Mouse (Mus musculus) CD4-positive, CD25-positive, alpha-beta regulatory T cell, adult 4 months (primary cell): ENCODE data around the gene Phf21a. TPM values are rescaled to one million over a fixed set of nuclear protein-coding genes. Genes with fewer than 3 reads are reported as not detected.
"Not testable (repeated sequence)": the region's sequence is repeated elsewhere in the genome, so short reads cannot be mapped to it uniquely, and the experiment has no call there.

Source experiments
- ATAC-seq: one replicate; pipeline ENCODE4 v1.8.0; 2017
- polyA plus RNA-seq, 2 experiments: library from polyadenylated mRNA; unstranded; fragments of 100-300 nt; shearing (Covaris generic); gene quantifications; one replicate each; pipeline ENCODE4 v1.2.1; 2017

Phf21a gene
- polyA plus RNA-seq, 2 experiments from 2014 or later, result 76.1 to 88.7 TPM

DNA sequence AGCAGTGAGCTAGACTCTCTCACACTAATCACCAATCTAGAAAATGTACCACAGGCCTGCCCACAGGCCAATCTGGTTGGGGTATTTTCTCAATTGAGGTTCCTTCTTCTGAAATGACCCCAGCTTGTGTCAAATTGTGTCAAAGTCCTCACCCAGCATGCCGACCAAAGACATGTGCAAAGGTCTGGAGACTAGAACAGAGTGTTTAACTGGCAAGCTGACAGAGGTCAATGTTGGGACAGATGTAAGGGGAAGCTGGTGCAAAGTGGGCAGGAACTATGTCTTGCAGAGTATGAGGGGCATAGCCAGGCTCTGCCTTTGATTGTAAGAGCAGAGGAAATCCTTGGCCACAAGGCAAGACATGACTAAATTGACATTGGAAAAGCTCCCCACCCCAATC lies 7.2 kb upstream of the Phf21a start:
- ATAC-seq, result no peak

DNA sequence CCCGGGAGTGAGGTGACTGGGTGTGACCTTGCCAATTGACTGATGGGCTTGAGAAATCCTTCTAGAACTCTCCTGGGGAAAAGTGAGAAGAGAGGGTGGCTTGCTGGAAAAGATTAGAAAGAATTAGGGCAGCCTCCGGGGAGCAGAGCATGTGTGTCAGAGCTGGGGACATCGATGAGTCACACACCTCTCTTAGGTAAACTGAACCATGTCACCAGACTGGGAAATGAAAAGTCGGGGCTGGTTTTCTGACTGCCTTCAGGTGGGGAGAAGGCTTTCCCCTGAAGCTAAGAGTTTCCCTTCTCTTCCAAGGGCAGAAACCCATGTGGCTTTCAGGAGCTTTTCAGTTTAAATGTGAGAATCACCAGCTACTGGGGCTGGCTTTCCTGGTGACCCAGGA lies 5.9 kb upstream of the Phf21a start:
- ATAC-seq, result no peak

DNA sequence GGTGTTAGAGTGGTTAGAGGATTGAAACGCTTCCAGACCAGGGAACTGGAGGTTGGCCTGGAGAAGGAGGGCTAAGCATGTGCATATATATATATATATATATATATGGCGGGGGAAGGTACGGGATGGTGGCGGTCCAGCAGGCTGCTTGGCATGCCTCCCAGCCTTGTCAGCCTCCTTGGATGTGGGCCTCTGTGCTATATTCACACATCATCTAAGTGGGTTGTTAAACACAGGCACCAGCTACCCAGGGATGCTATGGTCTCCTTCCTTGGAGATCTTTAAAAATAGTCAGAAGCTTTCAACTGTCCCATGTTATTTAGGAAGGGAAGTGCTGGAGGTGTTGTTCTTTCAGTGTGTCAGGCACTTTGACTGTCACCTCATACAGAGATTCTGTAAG lies 3.1 kb upstream of the Phf21a start:
- no peak for ATAC-seq

DNA sequence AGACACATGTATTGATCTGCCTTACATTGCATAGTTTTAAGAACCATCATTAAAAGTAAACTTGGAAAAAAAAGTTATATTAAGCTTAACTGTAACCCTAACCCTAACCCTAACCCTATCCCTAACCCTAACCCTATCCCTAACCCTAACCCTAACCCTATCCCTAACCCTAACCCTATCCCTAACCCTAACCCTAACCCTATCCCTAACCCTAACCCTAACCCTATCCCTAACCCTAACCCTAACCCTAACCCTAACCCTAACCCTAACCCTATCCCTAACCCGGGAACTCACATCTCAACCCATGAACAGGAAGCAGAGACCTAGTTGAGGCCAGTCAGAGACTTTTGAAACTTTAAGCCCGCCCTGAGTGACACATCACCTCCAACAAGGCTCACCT lies 586 bp downstream of the Phf21a start:
- ATAC-seq, result not testable (repeated sequence)

DNA sequence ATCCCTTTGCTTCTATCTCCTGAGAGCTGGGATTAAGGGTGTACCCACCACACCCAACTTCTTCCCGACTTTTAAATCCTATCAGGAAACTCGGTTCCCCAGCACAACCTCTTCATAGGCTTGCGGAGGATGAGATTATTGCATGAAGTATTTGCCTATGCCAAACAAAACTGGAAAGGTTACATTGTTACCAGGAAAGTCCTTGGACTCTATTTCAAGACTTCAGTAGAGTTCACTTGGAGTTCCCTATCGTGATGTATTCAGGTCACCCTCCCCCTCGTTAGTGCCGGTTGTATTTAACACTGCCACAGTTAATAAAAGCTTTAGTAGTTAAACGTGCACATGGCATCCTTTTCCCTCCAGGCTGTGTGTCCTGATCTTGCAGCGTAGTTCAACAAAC lies 1.2 kb downstream of the Phf21a start:
- no peak for ATAC-seq

DNA sequence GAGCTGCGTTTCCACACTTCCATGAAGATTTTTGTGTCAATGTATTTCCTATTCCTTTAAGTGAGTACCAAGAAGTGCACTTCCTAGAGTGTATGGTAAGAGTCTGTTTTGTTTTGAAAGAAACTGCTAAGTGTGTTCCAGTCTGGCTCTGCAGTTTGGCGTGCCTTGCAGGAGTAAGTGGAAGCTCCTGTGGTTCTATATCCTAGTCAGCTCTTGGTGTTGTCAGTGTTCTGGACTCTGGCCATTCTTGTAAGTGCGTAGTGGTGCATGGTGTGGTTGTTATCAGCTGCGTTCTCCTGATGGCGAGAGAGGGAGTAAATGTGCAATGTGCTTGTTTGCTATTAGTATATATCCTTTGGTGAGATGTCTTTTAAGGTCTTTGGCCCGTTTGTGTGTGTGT lies 7.9 kb downstream of the Phf21a start:
- ATAC-seq, result no peak

DNA sequence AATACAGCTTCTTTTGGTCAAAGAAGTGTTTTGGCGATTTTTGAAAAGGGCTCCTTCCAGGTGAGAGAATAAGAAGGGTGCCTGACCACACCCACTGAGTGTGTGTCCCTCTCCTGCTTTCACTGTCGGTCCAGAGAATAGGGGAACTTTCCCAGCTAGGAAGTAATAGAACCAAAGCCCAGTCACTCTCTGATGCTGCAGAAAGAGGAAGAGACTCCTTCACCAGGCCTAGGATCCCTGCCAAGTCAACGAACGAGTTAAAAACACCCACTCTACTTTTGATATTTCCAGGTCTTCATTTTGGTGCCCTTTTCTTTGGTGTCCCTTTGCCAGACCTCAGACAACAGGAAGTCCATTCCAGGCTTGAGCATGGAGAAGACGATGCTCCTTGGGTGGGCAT lies 31.6 kb downstream of the Phf21a start:
- ATAC-seq, result no peak

DNA sequence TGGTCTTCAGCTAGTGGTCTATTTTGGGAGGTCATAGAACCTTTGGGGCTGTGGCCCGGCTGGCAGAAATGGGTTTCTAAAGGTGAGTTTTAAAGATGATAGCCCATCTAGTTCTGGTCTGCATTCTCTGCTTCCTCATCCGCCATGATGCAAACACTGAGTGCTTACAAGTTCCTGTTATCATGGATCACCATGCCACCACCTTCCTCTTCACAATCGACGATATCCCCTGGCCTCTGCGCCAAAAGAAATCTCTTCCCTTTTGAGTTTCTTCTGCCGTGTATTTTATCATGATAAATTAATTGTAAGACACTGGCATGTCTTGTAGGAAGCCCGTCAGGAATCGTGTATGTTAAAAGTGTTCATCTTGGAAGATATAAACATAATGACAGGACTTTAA lies 32.4 kb downstream of the Phf21a start:
- ATAC-seq, result no peak

DNA sequence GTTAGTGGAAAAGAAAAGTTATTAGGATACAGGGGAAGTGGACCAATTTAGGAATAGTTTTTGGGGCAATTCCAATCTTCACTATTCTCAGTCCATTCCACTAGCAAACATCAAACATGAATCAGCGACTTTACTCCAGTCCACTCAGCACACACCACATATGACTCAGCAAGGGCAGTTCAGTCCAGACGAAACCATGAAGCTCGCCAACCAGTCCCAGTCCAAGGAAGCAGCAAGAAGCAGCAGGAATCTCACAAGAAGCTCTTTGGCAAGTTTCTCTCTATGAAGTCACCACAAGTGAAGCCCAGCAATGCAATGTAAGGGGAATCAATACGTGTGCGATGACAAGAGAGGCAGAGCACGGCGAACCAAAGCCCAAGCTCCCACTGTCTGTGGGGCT lies 37.2 kb downstream of the Phf21a start:
- ATAC-seq, result no peak

DNA sequence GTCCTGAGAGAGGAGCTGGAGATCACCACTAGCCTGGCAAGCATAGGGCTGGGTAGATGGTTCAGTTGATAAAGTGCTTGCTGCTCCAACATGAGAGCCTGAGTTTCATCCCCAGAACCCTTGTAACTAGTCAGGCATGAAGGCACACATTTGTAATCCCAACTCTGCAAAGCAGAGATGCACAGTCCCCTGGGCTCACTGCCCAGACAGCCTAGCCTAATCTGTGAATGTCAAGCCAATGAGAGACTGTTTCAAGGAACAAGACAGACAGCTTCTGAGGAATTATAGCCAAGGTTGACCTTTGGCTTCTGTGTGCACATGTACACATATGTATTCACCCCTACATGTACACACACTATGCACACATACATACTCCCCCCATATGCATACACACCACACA lies 45.8 kb downstream of the Phf21a start:
- no peak for ATAC-seq

DNA sequence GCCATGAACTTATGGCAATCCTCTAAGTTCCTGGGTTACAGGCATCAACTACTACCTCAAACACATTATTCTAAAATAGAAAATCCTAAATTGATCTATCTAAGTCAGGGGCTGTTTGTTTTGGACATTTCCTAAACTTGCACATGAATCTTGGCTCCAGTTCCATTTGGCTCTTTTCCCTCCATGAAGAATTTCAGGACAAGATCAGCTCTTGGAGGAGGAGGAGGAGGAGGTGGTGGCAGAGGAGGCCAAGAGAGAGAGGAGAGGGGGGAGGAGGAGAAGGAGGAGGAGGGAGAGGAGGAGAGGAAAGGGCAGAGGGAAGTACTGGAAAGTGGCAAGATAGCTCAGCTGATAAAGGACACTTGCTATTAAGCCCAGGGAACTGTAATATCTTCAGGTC lies 46.4 kb downstream of the Phf21a start:
- ATAC-seq, result no peak

DNA sequence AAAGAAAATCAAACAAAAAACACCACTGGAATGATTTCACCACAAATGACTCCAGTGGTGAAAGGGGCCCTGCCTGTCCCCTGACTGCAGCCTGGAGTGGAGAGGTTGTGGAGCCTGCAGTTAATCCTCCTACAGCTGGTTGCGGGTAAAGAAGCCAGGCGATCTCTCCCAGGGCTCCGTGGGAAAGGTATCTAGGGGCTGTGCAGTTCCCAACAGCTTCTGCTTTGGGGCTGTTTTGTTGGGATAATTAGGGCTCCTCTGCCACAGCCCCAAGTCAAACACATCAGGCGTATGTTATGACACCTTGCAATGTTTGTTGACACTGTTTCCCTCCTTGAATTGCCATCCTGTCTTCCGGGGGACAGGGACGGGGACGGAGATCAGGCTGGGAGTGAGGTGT lies 47.5 kb downstream of the Phf21a start:
- ATAC-seq, result no peak

DNA sequence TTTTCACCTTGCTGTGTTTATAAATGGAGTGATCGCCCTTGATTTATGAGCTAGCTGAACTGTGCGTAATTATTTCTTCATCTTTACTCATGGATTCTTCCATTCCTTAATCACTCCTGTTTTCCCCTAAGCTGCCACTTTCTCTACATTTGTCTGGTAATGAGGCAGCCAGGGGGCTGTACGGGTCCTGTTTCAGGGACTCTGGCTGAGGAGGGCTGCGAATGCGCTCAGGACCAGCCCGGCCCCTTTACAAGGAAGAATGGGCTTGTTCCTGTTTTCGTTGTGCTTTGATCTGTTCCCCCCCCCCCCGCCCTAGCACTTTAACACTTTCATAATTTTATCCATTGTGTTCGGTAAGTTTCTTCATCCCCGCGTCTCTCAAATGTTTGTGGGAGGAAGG lies 48.2 kb downstream of the Phf21a start:
- no peak for ATAC-seq

DNA sequence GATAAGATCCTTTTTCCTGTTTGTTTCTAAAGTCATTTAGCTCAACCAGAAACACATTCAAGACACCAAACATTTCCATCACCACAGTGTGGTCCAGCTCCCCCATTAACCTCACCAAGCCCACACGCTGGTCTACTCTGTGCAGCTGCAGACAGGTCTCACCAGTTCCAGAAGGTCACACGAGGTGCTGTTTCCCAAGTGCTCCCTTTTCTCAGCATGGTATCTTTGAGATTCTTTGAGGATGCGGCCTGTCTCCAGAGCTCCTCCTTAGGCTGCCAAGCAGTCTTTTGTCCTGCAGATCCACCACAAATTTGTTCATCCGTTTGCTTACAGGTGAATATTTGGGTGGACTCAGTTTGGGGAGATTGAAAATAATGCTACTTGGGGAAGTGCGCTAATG lies 51.0 kb downstream of the Phf21a start:
- ATAC-seq, result no peak

DNA sequence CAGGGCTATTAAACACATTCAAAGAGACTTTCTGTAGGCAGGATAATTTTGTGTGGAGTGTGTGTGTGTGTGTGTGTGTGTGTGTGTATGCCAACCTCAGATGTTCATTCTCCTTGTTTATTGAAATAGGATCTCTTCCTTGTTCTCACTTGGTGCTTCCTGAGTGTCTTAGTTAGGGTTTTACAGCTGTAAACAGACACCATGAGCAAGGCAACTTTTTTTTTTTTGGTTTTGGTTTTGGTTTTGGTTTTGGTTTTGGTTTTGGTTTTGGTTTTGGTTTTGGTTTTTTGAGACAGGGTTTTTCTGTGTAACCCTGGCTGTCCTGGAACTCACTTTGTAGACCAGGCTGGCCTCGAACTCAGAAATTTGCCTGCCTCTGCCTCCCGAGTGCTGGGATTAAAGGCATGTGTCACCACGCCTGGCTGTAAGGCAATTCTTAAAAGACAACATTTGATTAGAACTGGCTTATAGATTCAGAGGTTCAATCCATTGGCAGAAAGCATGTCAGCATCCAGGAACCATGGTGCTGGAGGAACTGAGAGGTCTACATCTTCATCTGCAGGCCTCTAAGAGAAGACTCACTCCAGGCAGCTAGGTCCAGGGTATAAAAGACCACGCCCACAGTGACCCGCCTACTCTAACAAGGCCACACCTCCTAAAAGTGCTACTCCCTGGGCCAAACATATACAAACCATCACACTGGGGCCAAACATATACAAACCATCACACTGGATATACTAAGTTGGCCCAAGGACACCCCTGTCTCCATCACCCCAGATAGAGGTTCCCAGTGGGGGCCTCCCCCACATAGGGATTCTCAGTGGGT lies 55.2 kb downstream of the Phf21a start:
- ATAC-seq, result peak; percentile 49

DNA sequence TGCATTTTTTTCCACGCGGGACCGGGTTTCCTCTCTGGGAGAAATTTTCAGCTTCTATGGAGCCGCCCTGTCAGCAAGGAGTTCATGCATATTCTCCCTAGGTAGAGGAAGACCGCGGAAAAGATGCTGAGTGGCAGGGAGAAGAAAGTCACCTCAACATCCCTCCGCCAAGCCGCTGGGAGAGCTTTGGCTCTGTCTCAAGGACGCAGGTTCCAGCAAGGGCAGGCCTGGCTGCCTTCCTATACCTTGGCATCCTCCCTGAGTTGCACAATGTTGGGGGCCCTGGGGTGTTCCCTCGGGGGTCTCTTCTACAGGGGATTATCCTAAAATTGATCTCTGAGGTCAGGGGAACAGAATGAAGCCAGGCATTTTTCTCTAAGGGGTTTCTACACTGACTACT lies 71.4 kb downstream of the Phf21a start:
- no peak for ATAC-seq

DNA sequence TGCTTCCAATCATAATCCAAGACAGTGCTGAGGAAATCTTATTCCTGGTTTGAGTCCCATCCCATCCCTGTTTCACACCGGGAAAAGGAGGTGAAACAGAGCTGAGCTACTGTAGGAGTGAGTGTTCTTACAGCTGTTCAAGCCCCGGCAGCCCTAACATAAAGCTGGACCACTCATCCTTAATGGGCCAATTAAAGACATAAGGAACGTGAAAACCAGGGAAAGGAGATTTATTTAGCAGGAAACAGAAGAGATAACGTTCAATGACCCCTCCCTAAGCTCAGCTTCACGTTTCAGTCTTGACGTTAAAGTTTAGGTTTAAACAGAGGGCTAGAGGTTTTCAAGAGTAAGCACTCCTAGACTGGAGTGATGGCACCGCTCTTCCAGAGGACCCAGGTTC lies 74.0 kb downstream of the Phf21a start:
- ATAC-seq, result no peak

DNA sequence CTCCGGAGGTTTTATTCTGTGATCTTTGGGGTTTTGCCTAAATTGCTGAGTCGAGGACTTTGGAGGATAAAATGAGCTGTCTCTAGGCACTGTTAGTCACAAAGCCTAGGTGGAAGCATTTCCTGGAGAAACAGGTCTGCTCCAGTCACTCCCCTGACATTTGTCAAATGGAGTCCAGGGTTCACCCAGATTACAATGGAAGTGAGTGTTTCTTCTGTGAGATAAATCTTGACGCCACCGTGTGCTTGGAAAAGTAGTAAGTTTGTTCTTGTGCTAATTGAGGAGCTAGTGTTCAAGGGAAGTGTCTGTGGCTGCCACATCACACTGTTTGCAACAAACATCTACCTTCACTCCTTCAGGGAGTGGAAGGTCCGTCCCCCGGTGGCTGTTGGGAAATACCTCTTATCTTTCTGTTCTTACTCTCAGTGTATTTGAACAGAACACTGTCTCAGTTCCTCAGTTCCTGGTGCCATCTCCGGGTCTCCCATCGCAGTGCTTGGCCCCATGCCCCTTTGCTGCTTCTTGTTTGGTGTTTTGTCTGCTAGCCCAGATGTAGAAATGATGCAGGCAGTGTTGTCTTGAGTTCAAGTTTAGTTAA lies 78.2 kb downstream of the Phf21a start:
- no peak for ATAC-seq

DNA sequence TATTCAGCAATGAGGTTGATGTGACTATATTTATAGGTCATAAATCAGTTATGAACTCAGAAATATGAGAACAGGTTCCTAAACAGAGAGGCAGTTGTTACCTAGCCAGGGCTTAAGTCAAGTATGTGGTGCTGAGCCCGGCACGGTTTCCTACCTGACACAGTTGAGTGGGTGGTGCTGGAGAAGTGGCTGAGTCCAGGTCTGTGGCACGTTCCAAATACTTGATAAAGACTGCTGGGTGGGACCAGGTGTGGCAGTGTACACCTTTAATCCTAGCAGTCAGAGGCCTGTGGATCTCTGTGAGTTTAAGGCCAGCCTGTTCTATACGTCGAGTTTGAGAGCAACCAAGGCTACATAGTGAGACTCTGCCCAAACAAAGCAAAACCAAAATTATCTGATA lies 79.4 kb downstream of the Phf21a start:
- ATAC-seq, result no peak

DNA sequence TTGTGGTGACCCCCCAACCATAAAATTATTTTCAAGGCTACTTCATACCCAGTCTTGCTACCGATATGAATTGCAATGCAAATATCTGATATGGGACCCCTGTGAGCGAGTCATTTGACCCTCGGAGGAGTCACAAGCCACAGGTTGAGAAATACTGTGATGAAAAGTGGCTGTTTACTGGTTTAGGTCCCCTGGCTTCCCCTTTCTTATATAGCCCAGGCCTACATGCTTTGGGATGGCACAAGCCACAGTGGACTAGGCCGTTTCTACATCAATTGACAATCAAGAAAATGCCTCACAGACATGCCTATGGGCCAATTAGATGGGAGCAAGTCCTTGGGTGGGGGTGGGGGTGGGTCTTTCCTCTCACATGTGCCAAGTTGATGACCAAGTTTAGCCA lies 80.3 kb downstream of the Phf21a start:
- no peak for ATAC-seq

DNA sequence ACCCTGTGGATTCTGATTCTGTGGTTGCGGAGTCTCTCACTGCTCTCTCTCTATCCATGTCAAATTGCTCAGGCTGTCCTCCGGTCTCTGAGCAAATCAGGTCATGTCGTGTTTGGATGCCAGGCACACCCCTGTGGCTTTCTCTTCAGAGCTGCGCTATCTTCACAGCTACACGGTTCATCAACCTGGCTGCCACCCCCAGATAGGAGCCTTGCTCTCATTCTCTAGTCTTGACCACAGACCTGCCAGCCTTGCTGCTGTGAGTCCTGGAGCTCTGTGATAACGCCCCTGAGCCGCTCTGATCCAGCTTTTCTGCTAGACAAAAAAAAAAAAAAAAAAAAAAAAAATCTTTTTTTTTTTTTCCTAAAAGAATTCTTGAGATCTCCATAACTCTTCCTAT lies 81.3 kb downstream of the Phf21a start:
- ATAC-seq, result no peak

DNA sequence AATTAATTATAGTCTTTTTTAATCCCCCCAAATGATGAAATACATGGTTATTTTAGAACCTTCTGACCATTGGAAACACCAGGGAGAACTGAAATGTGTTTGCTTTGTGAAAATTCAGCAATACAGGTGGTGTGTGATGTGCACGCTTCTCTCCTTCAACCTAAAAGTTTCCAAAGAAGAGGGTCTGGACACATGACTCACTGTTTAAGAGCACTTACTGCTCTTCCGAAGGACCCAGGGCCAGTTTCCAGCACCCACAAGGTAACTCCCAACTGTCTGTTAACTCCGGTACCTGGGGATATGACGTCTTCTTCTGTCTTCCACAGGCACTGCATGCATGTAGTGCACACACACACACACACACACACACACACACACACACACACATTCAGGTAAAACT lies 82.1 kb downstream of the Phf21a start:
- ATAC-seq, result no peak

DNA sequence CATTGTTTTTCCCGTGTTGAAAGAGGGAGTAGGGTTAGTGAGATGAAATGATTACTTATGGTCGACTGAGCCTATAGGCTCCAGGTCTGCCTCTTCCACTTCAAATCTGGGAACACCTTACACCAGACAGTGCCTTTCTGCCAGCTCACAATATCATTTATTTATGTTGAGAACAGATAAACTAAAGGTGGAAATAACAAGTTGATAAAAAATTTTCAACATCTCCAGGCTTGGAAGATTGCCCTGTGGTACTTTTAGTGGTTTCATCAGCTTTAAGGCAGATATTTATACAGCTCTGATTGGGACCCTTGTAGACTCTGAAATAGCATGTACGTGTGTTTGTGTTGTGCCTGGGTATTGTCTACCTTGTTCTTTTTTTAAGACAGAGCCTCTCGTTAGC lies 83.4 kb downstream of the Phf21a start:
- no peak for ATAC-seq

DNA sequence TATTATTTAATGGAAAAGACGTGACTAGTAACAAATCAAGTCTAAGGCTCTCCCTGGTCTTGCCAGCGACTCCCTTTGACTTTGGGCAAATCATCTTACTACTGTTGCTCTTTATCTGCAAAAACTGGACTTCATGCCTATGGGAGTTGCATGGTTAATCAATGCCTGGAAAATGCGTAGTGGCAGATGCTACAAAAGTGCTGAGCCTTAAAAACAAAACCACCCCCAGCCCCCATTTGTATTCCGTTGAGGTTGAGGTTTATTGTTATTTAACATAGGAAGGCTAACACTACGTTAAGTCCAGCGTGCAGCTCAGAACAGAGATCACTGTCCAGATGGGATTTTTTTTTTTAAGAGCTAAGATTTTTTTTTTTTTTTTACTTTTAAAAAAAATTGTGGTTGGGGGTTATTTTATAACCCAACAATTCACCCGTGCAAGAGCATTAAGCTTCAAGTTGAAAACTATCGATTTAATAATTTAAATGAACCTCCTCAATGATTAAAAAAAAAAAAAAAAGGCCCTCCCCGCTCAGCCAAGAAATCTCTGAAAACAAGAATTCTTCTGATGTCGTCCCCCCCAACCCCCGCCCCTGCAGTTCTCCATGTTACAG lies 89.3 kb downstream of the Phf21a start:
- ATAC-seq, result no peak
